Mouse (Mus musculus): Measurements from ENCODE around the gene Kmt2a. TPM values are rescaled to one million over a fixed set of nuclear protein-coding genes. Genes with fewer than 3 reads are reported as not detected.
"Not testable (repeated sequence)": the region's sequence is repeated elsewhere in the genome, so short reads cannot be mapped to it uniquely, and the experiment has no call there.

Kmt2a gene
- polyA plus RNA-seq, 1 experiment, result 12.9 TPM

DNA sequence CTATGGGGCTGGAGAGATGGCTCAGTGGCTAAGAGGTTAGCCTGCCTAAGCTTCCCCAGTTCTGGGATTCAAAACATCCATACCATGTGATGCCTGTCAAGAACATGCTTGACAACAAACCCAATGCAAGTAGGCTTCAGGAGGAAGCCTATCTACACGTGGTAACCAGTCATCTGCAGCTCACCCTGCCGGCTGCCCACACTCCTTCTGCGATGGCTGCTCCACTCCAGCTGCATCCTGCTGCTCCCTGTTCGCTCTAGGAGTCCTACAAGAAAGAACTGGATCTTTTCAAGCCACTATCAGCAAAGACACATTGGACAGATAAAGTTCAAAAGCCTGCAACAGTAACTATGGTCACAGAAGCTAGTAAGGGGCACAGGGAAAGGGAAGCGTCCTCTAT, 63.6 kb downstream of the Kmt2a start:
- DNase-seq (ENCODE audit: low read depth), result no peak

GRCm38 (mm10) chr9:44814179-44814578, 66.9 kb downstream of the Kmt2a start:
- no peak for DNase-seq (ENCODE audit: low read depth)

DNA sequence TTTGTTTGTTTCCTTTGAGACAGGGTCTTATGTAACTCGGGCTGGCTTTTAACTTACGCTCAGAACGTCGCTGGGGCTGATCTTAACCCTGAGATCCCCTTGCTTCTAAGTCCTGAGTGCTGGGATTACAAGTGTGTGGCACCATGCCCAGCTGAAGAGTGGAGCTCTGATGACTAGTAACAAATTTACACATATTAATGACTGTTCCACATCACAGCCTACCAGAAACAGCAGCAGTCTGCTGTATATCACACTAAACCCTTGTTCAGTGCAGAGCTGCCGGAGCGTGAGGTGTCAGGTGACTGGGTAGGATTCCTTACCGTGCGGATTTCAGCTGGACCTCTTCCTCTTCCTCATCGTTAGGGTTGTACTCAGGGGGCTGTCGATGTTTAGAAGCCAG, 70.8 kb downstream of the Kmt2a start:
- DNase-seq (ENCODE audit: low read depth), result no peak

GRCm38 (mm10) chr9:44807778-44808177, 73.3 kb downstream of the Kmt2a start:
- DNase-seq (ENCODE audit: low read depth), result no peak

DNA sequence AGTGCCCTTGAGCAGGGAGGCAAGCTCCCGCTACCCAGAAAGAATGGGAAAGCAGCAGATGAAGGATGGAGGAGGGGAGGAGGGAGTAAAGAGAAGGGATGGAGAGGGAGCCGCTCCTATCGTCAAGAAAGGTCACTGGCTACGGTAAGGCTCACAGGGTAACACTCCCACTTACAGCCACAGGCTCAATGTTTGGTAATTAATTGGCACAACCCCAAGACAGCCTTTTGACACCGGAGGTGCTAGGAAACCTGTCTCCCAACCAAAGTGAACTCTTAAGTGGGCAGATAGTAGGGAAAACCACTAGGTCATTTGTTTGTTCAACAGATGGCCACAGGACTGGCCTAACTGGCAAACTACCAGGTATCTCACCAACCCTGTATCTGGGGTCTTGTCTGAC, 74.0 kb downstream of the Kmt2a start:
- no peak for DNase-seq (ENCODE audit: low read depth)

DNA sequence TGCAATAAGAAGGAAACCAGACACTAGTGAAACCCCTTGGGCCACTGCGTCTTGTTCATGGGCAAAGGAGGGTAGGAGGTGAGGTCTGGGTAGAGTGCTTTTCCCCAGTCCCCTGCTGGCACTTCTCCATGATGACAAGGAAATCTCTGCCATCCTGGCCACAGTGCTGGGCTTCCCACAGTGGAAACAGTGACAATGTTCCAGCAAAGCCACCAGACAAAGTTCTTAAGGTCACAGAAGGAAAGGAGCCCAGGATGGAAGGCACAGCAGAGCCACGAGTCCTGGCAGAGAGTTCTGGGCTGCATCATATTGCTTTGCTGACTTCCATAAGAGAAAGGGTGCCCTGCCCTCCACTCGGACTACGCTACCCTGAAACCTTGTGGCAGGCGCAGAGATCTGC, 75.6 kb downstream of the Kmt2a start:
- DNase-seq (ENCODE audit: low read depth), result no peak

- no peak for DNase-seq (ENCODE audit: low read depth)
Measured at GRCm38 (mm10) chr9:44804678-44805077, 76.4 kb downstream of the Kmt2a start.

GRCm38 (mm10) chr9:44802808-44803450, 78.2 kb downstream of the Kmt2a start, which contains the start of gene Ttc36:
Gene Ttc36, minus strand, starts transcription at chr9:44803072.
- no peak for DNase-seq (ENCODE audit: low read depth)

GRCm38 (mm10) chr9:44801669-44802068, 79.4 kb downstream of the Kmt2a start:
- no peak for DNase-seq (ENCODE audit: low read depth)

GRCm38 (mm10) chr9:44799958-44800324, 81.2 kb downstream of the Kmt2a start:
- DNase-seq (ENCODE audit: low read depth), result no peak

GRCm38 (mm10) chr9:44799102-44799957, 81.8 kb downstream of the Kmt2a start, which contains the start of gene Tmem25:
Gene Tmem25, minus strand, starts transcription at chr9:44799307.
- DNase-seq (ENCODE audit: low read depth), result no peak

DNA sequence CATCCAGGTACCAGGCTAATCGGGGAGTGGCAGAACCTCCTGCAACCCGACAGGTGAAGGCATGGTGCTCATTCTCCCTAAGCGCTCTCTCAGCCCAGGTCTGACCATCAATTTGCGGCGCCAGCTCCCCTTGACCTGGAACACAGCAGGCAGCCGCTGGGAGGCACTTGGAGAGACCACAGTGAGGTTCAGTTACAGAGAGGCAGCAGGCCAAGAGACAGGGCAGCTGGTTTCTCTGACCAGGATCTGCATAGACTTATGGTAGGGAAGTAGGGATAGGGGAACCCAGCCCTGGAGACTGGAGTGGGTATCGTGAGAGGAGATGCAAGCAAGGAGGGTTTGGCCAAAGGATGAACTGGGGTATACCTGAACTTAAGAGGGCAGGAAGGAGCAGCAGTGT, 82.8 kb downstream of the Kmt2a start:
- no peak for DNase-seq (ENCODE audit: low read depth)

GRCm38 (mm10) chr9:44792842-44793241, 88.3 kb downstream of the Kmt2a start:
- no peak for DNase-seq (ENCODE audit: low read depth)

DNA sequence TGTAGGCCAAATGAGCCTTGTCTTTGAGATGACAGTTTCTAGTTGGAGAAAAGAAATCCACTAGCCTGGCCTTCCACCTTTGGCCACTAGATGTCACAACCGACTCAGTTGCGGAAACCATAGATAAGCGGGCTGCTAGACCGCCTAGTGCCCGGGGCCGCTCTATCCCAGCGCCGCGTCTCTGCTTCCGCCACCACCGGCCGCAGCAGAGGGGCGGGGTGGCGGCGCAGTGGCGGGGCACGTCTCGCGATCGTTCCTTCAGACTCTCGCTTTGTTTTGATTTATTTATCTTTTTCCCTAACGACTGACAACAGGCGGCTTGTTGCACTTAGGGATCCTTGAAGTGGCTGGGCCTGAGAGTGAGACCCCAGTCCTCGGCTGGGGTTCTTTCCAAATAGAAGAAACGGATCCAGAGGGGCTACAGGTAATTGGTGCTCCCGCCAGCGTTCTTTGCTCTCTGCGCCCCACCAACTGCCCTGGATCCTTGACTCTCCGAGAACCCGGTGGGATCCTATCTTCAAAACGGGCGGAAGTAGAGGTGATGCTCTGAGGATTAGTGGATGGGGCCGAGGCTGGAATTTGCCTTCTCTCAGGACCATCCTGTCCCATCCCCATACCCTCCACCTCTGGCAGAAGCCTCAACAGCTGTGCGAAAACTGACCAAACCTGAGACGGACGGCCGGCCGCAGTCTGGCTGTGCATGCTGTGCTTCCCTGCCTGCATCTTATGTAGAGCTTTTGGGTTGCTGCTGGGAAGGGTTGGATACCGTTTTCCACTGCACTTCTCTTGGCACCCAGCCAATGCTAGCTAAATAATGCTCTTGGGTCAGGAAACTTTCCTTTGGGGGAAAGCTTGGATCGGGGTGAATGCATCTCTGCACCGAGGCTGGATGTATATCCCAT, 108.1 kb downstream of the Kmt2a start:
- peak; percentile 49 for DNase-seq (ENCODE audit: low read depth)

DNA sequence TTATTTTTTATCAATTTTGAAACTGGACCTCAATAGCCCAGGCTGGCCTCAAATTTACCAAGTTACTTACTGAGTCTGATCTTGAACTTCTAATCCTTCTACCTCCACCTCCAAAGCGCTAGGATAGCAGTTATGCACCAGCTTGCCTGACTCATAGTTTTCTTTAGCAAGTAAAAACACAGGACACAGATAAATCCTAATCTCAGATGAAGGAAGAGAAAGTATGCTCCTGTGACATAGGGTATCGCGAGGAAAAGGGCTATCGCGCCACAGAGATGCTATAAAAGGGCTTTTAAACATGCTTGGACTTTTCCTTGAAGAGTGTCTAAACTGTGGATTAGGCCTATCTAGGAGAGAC, 108.7 kb downstream of the Kmt2a start:
- no peak for DNase-seq (ENCODE audit: low read depth)

DNA sequence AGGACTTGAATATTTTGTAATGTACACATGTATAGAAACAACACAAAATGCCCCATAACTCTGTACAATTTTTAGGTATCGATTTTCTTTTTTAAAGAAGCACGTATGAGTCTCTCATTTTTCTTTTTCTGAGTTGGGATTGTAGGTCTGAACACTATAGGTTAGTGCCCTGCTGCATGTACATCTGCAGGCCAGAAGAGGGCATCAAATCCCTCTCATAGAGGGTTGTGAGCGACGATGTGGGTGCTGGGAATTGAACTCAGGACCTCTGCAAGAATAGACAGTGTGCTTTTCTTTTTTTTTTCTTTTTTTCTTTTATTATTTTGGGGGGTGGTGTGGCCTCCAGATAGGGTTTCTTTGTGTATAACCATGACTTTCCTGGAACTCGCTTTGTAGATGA, 109.7 kb downstream of the Kmt2a start:
- DNase-seq (ENCODE audit: low read depth), result no peak

GRCm38 (mm10) chr9:44768029-44768394, 113.1 kb downstream of the Kmt2a start:
- not testable (repeated sequence) for DNase-seq (ENCODE audit: low read depth)

- DNase-seq (ENCODE audit: low read depth), result no peak
Measured at GRCm38 (mm10) chr9:44767101-44768028, 113.7 kb downstream of the Kmt2a start, which contains the start of the genes Arcn1 and Ift46. Gene Arcn1, minus strand, starts transcription at chr9:44767845. Gene Ift46, plus strand, starts transcription at chr9:44767908.

DNA sequence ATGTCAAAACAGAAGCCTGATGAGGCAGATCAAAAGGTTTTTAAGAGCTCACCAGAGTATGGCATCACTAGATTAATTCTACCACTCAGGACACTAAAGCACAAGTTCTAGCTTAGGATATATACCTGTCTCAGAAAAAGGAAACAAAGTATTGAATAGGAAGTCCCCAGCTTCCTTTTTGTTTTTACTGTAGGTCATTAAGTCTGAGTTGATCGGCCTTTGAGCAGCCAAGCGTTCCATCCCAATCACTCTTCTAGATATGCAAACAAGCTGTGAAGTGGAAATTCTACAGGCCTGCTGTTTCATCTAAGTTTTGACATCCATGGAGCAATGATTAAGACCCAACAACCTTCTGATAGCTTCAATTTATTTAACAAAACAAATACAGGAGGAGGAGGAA, 120.2 kb downstream of the Kmt2a start:
- DNase-seq (ENCODE audit: low read depth), result no peak
